Comparison of ENCODE assay signal across 15 mouse cellular contexts in genomic region chr7:135810971-135811370, GRCm38 (mm10).
DNase-seq lines count a peak whose midpoint lies in the region; ATAC-seq lines count a peak whose summit lies in the region.
"Had no signal": no experiment of that assay in that cellular context is flagged by ENCODE, and none has a peak within 500 bp of the region (broad histone marks: within the 10 kb centered on the region; RNA-seq: fewer than 3 reads in every experiment).

No protein-coding gene starts in this region.

- no peaks in the 10 kb centered on the region; the same call in 1 of the 2 replicates for H3K27me3 ChIP-seq in embryonic facial prominence, embryonic 13.5 days
- 0 out of 2 replicates have a peak, but pooled peaks cover 3% of the 10 kb centered on the region for H3K27me3 ChIP-seq in embryonic facial prominence, embryonic 10.5 days (replicated peaks; ENCODE audit: low read depth, poor library complexity, severe bottlenecking)
- H3K27me3 ChIP-seq in midbrain, embryonic 13.5 days, result no peaks in the 10 kb centered on the region
- H3K27me3 ChIP-seq in midbrain, embryonic 14.5 days (ENCODE audit: control insufficient read depth, insufficient read depth, low read length), result no peaks in the 10 kb centered on the region
- H3K27me3 ChIP-seq in liver, embryonic 15.5 days, result no peaks in the 10 kb centered on the region
- H3K27me3 ChIP-seq: forebrain, embryonic 13.5 days; midbrain, embryonic 15.5 days had no signal

- DNase-seq in embryonic facial prominence, embryonic 10.5 days (ENCODE audit: low spot score), result no peak
- peak; percentile 37 for DNase-seq in left cerebral cortex, postnatal 4 days
- no peak for DNase-seq in left cerebral cortex, postnatal 36 days (ENCODE audit: low spot score in 2 of 2)
- DNase-seq in midbrain, embryonic 14.5 days, result no peak
- DNase-seq in frontal cortex, postnatal 14 days (ENCODE audit: low spot score in 2 of 2), result no peak
- DNase-seq: cerebellum, adult 2 months; heart, adult 11 months; kidney, postnatal 14 days; lung, postnatal 36 days; right cerebral cortex, postnatal 4 days had no signal

- H3K4me3 ChIP-seq in embryonic facial prominence, embryonic 13.5 days, result no peak overlapping the region
- no peak overlapping the region for H3K4me3 ChIP-seq in embryonic facial prominence, embryonic 10.5 days
- no peak overlapping the region for H3K4me3 ChIP-seq in midbrain, embryonic 13.5 days (replicated peaks)
- H3K4me3 ChIP-seq in midbrain, embryonic 14.5 days (replicated peaks; ENCODE audit: low read depth, low read length), result no peak overlapping the region
- no peak overlapping the region for H3K4me3 ChIP-seq in liver, embryonic 15.5 days (replicated peaks)
- H3K4me3 ChIP-seq: forebrain, embryonic 13.5 days; midbrain, embryonic 15.5 days had no signal

- H3K4me1 ChIP-seq in embryonic facial prominence, embryonic 13.5 days, result peaks cover 17% of the 10 kb centered on the region
- H3K4me1 ChIP-seq in embryonic facial prominence, embryonic 10.5 days, result peaks cover 34% of the 10 kb centered on the region
- H3K4me1 ChIP-seq in midbrain, embryonic 13.5 days (replicated peaks), result peaks cover 17% of the 10 kb centered on the region
- H3K4me1 ChIP-seq in midbrain, embryonic 14.5 days (ENCODE audit: control insufficient read depth, insufficient read depth, low read length), result peaks cover 4% of the 10 kb centered on the region; the same call in 1 of the 2 replicates
- H3K4me1 ChIP-seq in liver, embryonic 15.5 days (replicated peaks), result peaks cover 84% of the 10 kb centered on the region

- H3K9ac ChIP-seq in embryonic facial prominence, embryonic 13.5 days, result no peak overlapping the region
- no peak overlapping the region for H3K9ac ChIP-seq in midbrain, embryonic 13.5 days (replicated peaks)
- no peak overlapping the region for H3K9ac ChIP-seq in midbrain, embryonic 14.5 days (replicated peaks; ENCODE audit: low read length)
- no peak overlapping the region for H3K9ac ChIP-seq in liver, embryonic 15.5 days
- H3K9ac ChIP-seq: forebrain, embryonic 13.5 days; midbrain, embryonic 15.5 days had no signal

- 69% methylated on average over 9 of the region's 9 CpGs for WGBS in embryonic facial prominence, embryonic 13.5 days
- 89% methylated on average over 9 of the region's 9 CpGs for WGBS in embryonic facial prominence, embryonic 10.5 days
- WGBS in midbrain, embryonic 13.5 days, result 70% methylated on average over 9 of the region's 9 CpGs
- 69% methylated on average over 9 of the region's 9 CpGs for WGBS in midbrain, embryonic 14.5 days
- 92% methylated on average over 9 of the region's 9 CpGs for WGBS in liver, embryonic 15.5 days (ENCODE audit: insufficient replicate concordance)

- intact Hi-C loops in left cerebral cortex, postnatal 4 days (cut with DNase I), result no loop called here
- intact Hi-C loops in left cerebral cortex, postnatal 36 days (cut with DNase I), result no loop called here

- ATAC-seq in embryonic facial prominence, embryonic 13.5 days (ENCODE audit: insufficient number of reproducible peaks, insufficient read depth, low FRiP score, low TSS enrichment, low read depth), result no peak
- ATAC-seq in midbrain, embryonic 13.5 days, result no peak
- ATAC-seq in midbrain, embryonic 14.5 days (ENCODE audit: low FRiP score, low TSS enrichment), result no peak
- ATAC-seq in liver, embryonic 15.5 days (ENCODE audit: insufficient read depth), result no peak
- ATAC-seq: forebrain, embryonic 13.5 days; midbrain, embryonic 15.5 days had no signal

- no peak overlapping the region for H3K4me2 ChIP-seq in embryonic facial prominence, embryonic 13.5 days
- no peak overlapping the region for H3K4me2 ChIP-seq in midbrain, embryonic 13.5 days (replicated peaks)
- no peak overlapping the region for H3K4me2 ChIP-seq in midbrain, embryonic 14.5 days (ENCODE audit: low read length)
- H3K4me2 ChIP-seq in liver, embryonic 15.5 days, result no peak overlapping the region
- H3K4me2 ChIP-seq: forebrain, embryonic 13.5 days; midbrain, embryonic 15.5 days had no signal

- 0 out of 2 replicates have a peak overlapping the region, but pooled peaks have one; percentile 7 for H3K27ac ChIP-seq in embryonic facial prominence, embryonic 13.5 days
- no peak overlapping the region for H3K27ac ChIP-seq in embryonic facial prominence, embryonic 10.5 days (replicated peaks)
- H3K27ac ChIP-seq in midbrain, embryonic 13.5 days, result peak overlapping the region; percentile 32; the same call in 1 of the 2 replicates
- no peak overlapping the region for H3K27ac ChIP-seq in midbrain, embryonic 14.5 days (replicated peaks; ENCODE audit: low read depth, low read length)
- H3K27ac ChIP-seq in liver, embryonic 15.5 days (replicated peaks), result peak overlapping the region; percentile 79
- H3K27ac ChIP-seq: forebrain, embryonic 13.5 days had no signal

- H3K36me3 ChIP-seq in embryonic facial prominence, embryonic 13.5 days, result no peaks in the 10 kb centered on the region
- H3K36me3 ChIP-seq in embryonic facial prominence, embryonic 10.5 days (replicated peaks), result no peaks in the 10 kb centered on the region
- no peaks in the 10 kb centered on the region for H3K36me3 ChIP-seq in midbrain, embryonic 13.5 days
- no peaks in the 10 kb centered on the region for H3K36me3 ChIP-seq in midbrain, embryonic 14.5 days (ENCODE audit: control insufficient read depth, insufficient read depth, low read length)
- no peaks in the 10 kb centered on the region for H3K36me3 ChIP-seq in liver, embryonic 15.5 days (replicated peaks)
- H3K36me3 ChIP-seq: midbrain, embryonic 15.5 days had no signal

- H3K9me3 ChIP-seq in embryonic facial prominence, embryonic 13.5 days, result no peaks in the 10 kb centered on the region
- no peaks in the 10 kb centered on the region for H3K9me3 ChIP-seq in embryonic facial prominence, embryonic 10.5 days
- H3K9me3 ChIP-seq in midbrain, embryonic 13.5 days, result no peaks in the 10 kb centered on the region
- no peaks in the 10 kb centered on the region for H3K9me3 ChIP-seq in midbrain, embryonic 14.5 days (ENCODE audit: control insufficient read depth, low read length)
- H3K9me3 ChIP-seq in liver, embryonic 15.5 days (replicated peaks), result no peaks in the 10 kb centered on the region
- H3K9me3 ChIP-seq: forebrain, embryonic 13.5 days; midbrain, embryonic 15.5 days had no signal

Comparison
In these comparisons a context has a peak if more than half of its experiments do, and no peak if none do; other contexts are left out.
1. H3K27ac ChIP-seq: peak in embryonic facial prominence, embryonic 13.5 days (single experiment), midbrain, embryonic 13.5 days (single experiment) and liver, embryonic 15.5 days (single experiment); none in embryonic facial prominence, embryonic 10.5 days (single experiment) and midbrain, embryonic 14.5 days (single experiment).